Mouse (Mus musculus): ENCODE data around the gene Myo3b.

The Myo3b gene

GRCm38 (mm10) chr2:70444141-70444540 lies 405.2 kb downstream of the Myo3b start:
- DNase-seq (ENCODE audit: low spot score in 2 of 2): no peak

- DNase-seq (ENCODE audit: low spot score in 2 of 2): no peak
Observed at GRCm38 (mm10) chr2:70456205-70456604, 417.3 kb downstream of the Myo3b start.

DNA sequence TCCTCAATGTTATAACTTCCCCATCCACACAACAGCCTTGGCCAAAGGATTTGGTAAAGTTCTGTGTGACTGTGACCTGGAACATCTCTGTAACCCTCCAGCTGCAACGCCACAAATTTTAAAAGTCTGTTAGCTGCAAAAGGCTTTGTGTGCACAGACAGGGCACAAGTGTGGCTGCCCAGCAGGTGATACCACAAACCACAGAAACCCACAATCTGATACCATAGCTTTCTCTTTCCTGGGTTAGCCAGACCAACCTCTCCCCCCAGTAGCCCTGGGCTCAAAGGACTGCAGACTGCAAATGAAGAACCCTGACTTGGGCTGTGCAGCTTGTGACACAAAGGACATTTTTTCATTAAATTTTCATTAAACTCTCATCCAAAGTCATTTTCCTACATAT lies 424.7 kb downstream of the Myo3b start:
- no peak for DNase-seq (ENCODE audit: low spot score in 2 of 2)

DNA sequence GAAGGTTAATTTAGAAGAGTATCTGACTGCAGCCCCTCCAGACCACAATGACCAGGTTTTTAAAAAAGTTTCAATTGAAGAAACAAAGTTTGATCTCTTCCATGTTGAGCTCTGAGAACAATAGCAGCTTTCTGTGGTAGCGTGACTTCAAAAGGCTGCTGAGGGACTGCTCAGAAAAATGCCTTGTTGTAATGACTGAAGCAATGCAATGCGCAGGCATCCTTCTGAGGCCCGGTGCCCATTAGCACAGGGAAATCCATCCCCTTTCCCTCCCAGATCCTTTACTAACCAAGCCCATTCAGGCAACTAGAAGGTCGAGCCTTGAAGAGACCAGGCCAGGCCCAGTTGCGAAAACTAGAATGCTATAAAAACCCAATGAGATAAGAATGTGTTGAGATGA lies 432.2 kb downstream of the Myo3b start:
- DNase-seq (ENCODE audit: low spot score in 2 of 2): no peak

- no peak for DNase-seq (ENCODE audit: low spot score in 2 of 2)
Observed at GRCm38 (mm10) chr2:70471861-70472620, 433.1 kb downstream of the Myo3b start.

All from frontal cortex, postnatal 36 days (tissue).